Mouse (Mus musculus) left cerebral cortex, postnatal 4 days (tissue): Measurements from ENCODE around the gene Mgme1. TPM values are rescaled to one million over a fixed set of nuclear protein-coding genes. Genes with fewer than 3 reads are reported as not detected.

Source experiments
- DNase-seq: peaks from one replicate; pipeline ENCODE4 v3.0.0-alpha.2; 2022
- intact Hi-C: fragments of 180-260 bp; cut with DNase I; formaldehyde crosslinking; loops from one replicate; pipeline ENCODE4 v1.15.1; 2025
- total RNA-seq, 2 experiments: library from RNA; stranded (reverse); gene quantifications; 2 replicates each; pipeline ENCODE4 v1.2.3; 2021

Gene Mgme1
- total RNA-seq, 2 experiments from 2014 or later, result 3.9 to 4.8 TPM

- DNase-seq, result no peak
- intact Hi-C loops, result no loop called here
Measured at GRCm38 (mm10) chr2:144262837-144263236, 7.6 kb upstream of the Mgme1 start.

GRCm38 (mm10) chr2:144264398-144265119 is 5.9 kb upstream of the Mgme1 start:
- intact Hi-C loops, result no loop called here
- DNase-seq, result no peak

- no peak for DNase-seq
- intact Hi-C loops, result no loop called here
Measured at GRCm38 (mm10) chr2:144265120-144265488, 5.4 kb upstream of the Mgme1 start.

GRCm38 (mm10) chr2:144265916-144266683 is 4.4 kb upstream of the Mgme1 start:
- intact Hi-C loops, result no loop called here
- no peak for DNase-seq

- intact Hi-C loops, result no loop called here
- no peak for DNase-seq
Measured at GRCm38 (mm10) chr2:144267004-144267730, 3.3 kb upstream of the Mgme1 start.

- intact Hi-C loops, result no loop called here
- no peak for DNase-seq
Measured at GRCm38 (mm10) chr2:144267731-144268015, 2.8 kb upstream of the Mgme1 start.

- no peak for DNase-seq
- intact Hi-C loops, result no loop called here
Measured at GRCm38 (mm10) chr2:144268446-144269305, 1.8 kb upstream of the Mgme1 start.

GRCm38 (mm10) chr2:144269306-144269650 is 1.2 kb upstream of the Mgme1 start:
- no peak for DNase-seq
- intact Hi-C loops, result no loop called here

- DNase-seq, result no peak
- intact Hi-C loops, result no loop called here
Measured at GRCm38 (mm10) chr2:144269679-144270475, 586 bp upstream of the Mgme1 start.

- DNase-seq, result no peak
- intact Hi-C loops, result no loop called here
Measured at GRCm38 (mm10) chr2:144272088-144272487, 1.6 kb downstream of the Mgme1 start.

GRCm38 (mm10) chr2:144274741-144275140 is 4.3 kb downstream of the Mgme1 start:
- no peak for DNase-seq
- intact Hi-C loops, result no loop called here

GRCm38 (mm10) chr2:144276885-144277284 is 6.4 kb downstream of the Mgme1 start:
- intact Hi-C loops, result no loop called here
- no peak for DNase-seq

GRCm38 (mm10) chr2:144279742-144280141 is 9.3 kb downstream of the Mgme1 start:
- DNase-seq, result peak; percentile 59
- intact Hi-C loops, result no loop called here

- intact Hi-C loops, result no loop called here
- no peak for DNase-seq
Measured at GRCm38 (mm10) chr2:144280568-144280967, 10.1 kb downstream of the Mgme1 start.

- DNase-seq, result no peak
- intact Hi-C loops, result no loop called here
Measured at GRCm38 (mm10) chr2:144281417-144281816, 11.0 kb downstream of the Mgme1 start.

- DNase-seq, result no peak
- intact Hi-C loops, result no loop called here
Measured at GRCm38 (mm10) chr2:144290321-144290720, 19.9 kb downstream of the Mgme1 start.

GRCm38 (mm10) chr2:144291600-144292305 is 21.3 kb downstream of the Mgme1 start:
- DNase-seq, result no peak
- intact Hi-C loops, result no loop called here

GRCm38 (mm10) chr2:144295145-144295735 is 24.8 kb downstream of the Mgme1 start:
- intact Hi-C loops, result no loop called here
- DNase-seq, result no peak
